Mouse (Mus musculus) liver, embryonic 14.5 days (tissue): ENCODE data around the gene Fbxw4. TPM values are rescaled to one million over a fixed set of nuclear protein-coding genes. Genes with fewer than 3 reads are reported as not detected.
A peak's percentile ranks its signal among the peaks of the same experiment; 100 is the strongest.

ENCODE experiments used
- ATAC-seq: fragments of 200-750 bp; cut with Nextera tagmentation; 2 replicates; pipeline ENCODE4 v1.8.0; 2017; ENCODE audit warnings: moderate number of reproducible peaks, mild to moderate bottlenecking, moderate library complexity; ENCODE audit not compliant: insufficient read depth
- DNase-seq, 3 experiments: peaks; one replicate each; pipeline ENCODE4 v3.0.0-alpha.2; 2012 to 2013; ENCODE audit warnings: low read depth in 3 of 3, low spot score in 3 of 3
- H3K27ac ChIP-seq: fragments of 300-500 bp; sonication (generic); 2 replicates; pipeline ENCODE4 v1.5.1; 2014; ENCODE audit warnings: moderate library complexity, mild to moderate bottlenecking, control low read depth, inconsistent platforms
- H3K27me3 ChIP-seq: fragments of 300-500 bp; sonication (generic); 2 replicates; pipeline ENCODE4 v1.6.1; 2014; ENCODE audit warnings: mild to moderate bottlenecking, low read length, moderate library complexity; ENCODE audit not compliant: control insufficient read depth, insufficient read depth
- H3K36me3 ChIP-seq: fragments of 300-500 bp; sonication (generic); replicated peaks from 2 replicates; pipeline ENCODE4 v1.6.1; 2014; ENCODE audit warnings: low read depth; ENCODE audit not compliant: control insufficient read depth, insufficient read depth
- H3K4me1 ChIP-seq, 2 experiments: fragments of 200-500 bp in 1 of 2; fragments of 300-500 bp in 1 of 2; sonication (generic) in 1 of 2; replicated peaks; 2 replicates each; pipeline ENCODE4 v1.6.1; 2012 to 2014; ENCODE audit warnings: antibody characterized with exemption in 1 of 2, inconsistent platforms in 1 of 2, low read length in 1 of 2; ENCODE audit not compliant: control insufficient read depth in 2 of 2, insufficient read depth in 2 of 2
- H3K4me2 ChIP-seq: fragments of 300-500 bp; sonication (generic); 2 replicates; pipeline ENCODE4 v1.6.1; 2014; ENCODE audit warnings: low read depth, mild to moderate bottlenecking, control low read depth, moderate library complexity
- H3K4me3 ChIP-seq, 2 experiments: fragments of 200-500 bp in 1 of 2; fragments of 300-500 bp in 1 of 2; sonication (generic) in 1 of 2; 2 replicates each; pipeline ENCODE4 v1.5.1; 2012 to 2014; ENCODE audit warnings: low read depth in 2 of 2, low read length in 2 of 2, mild to moderate bottlenecking in 2 of 2, control low read depth in 1 of 2, inconsistent platforms in 1 of 2, moderate library complexity in 1 of 2; ENCODE audit not compliant: insufficient read depth in 1 of 2
- H3K9ac ChIP-seq: fragments of 300-500 bp; sonication (generic); replicated peaks from 2 replicates; pipeline ENCODE4 v1.6.1; 2014; ENCODE audit warnings: mild to moderate bottlenecking, control low read depth, moderate library complexity
- H3K9me3 ChIP-seq: fragments of 300-500 bp; sonication (generic); 2 replicates; pipeline ENCODE4 v1.6.1; 2016; ENCODE audit warnings: low read length, mixed read lengths; ENCODE audit not compliant: control insufficient read depth
- CTCF ChIP-seq: IDR thresholded peaks from 2 replicates; pipeline ENCODE4 v1.5.1; 2016; ENCODE audit warnings: antibody characterized with exemption, low read depth, control low read depth
- EP300 ChIP-seq: IDR thresholded peaks from 2 replicates; pipeline ENCODE4 v1.6.1; 2016; ENCODE audit warnings: antibody characterized with exemption, low read depth
- WGBS: fragments of 180-500 bp; shearing (Covaris S2); extraction: QIAGEN DNeasy Blood & Tissue Kit; methylation state at CpG from one replicate; pipeline ENCODE4 v1.1.7; 2014; ENCODE audit not compliant: insufficient replicate concordance; 5-methylcytosine and 5-hydroxymethylcytosine counted together
- polyA plus RNA-seq, 2 experiments: library from polyadenylated mRNA; depleted of rRNA in 1 of 2; stranded (reverse) in 1 of 2; unstranded in 1 of 2; fragments of >200 nt; fragmentation: Nextera tagmentation in 1 of 2; extraction: Ambion mirVana in 1 of 2; gene quantifications; 2 replicates each; pipeline versions ENCODE4 v1.2.1 to v1.2.3; 2012 to 2014

Fbxw4 gene
- 14.5 and 18.9 TPM in 2 replicates for polyA plus RNA-seq (2012; rRNA removed)
- polyA plus RNA-seq (2014; fragmentation: Nextera tagmentation; extraction: Ambion mirVana), result 2.5 and 3.1 TPM in 2 replicates

DNA sequence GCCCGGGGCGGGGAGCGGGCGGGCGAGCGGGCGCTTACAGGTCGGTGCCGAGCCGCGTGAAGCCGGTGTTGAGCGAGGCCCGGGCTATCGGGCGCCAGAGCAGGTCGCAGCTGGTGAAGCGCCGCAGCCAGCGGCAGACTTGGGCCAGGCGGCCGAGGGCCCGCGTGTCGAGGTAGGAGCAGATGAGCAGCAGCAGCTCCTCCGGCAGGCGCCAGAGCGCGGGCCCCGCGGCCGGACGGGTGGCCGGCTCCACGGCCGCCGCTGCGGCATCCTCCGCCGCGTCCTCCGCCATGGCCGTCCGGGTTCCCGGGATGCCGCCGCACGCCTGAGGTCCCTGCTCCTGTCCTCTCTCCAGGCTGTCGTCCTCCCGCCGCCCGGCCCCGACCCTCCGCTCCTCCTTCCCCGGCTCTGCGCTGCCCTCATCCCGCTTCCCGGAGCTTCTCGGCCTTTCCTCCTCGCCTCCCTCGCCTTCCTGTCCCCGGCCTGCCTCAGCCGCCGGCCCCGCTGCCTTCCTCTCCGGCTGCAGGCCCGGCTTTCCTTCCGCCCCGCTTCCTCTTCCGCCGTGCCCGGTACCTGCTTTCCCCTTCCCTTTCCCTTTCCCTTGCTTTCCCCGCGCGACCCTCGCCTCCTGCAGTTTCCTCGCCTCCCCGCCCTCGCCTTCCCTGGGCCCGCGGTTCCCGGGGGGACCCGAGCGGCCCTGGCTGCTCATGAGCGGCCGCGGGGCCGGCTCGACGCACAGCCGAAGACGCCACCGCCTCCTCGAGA is at the start of gene Fbxw4:
Gene Fbxw4 (minus strand): TSS at position 575 of the 765 bp plus-strand sequence.
- H3K4me1 ChIP-seq, result peaks cover 22 to 27% of the 10 kb centered on the region in 2 experiments
- H3K36me3 ChIP-seq, result no peaks in the 10 kb centered on the region
- no peaks in the 10 kb centered on the region for H3K27me3 ChIP-seq
- ATAC-seq (peak; percentile 82), DNase-seq (peak in 2 of 3 experiments; percentile 38 to 62)
- peak within 1 kb of the TSS; percentile 90 for H3K27ac ChIP-seq
- peak within 1 kb of the TSS; percentile 79 for H3K4me3 ChIP-seq
- H3K4me2 ChIP-seq, result peak within 1 kb of the TSS; percentile 79
- WGBS, result 0% methylated on average over 85 of the region's 94 CpGs
- H3K9me3 ChIP-seq, result no peaks in the 10 kb centered on the region
- TF ChIP-seq EP300 (no peak), CTCF (0 out of 2 replicates have a peak, but pooled peaks have one; percentile 1)
- H3K9ac ChIP-seq, result peak within 1 kb of the TSS; percentile 95

DNA sequence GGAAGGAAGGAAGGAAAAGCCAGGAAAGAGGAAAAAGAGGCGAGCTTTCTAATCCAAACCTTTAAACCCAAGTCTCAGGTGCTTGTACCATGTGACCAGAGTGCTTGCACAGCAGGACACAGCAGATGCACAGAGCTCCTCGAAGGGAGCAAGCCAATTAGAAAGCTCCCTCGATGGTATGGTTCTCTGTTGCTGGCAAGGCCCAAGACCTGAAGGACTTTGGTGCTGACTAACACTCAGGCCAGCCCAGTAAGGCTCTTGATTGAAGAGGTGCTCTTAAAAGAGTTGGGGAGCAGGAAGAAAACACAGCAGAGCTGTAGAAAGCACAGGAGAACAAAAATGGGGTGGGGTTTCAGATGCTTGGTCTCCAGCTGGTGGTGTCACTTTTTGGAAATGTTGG is 48.6 kb upstream of the Fbxw4 start:
- Histone ChIP-seq H3K36me3 (no peaks in the 10 kb centered on the region), H3K4me1 (no peaks in the 10 kb centered on the region; a peak in 1 of 4 replicates), H3K9me3 (no peaks in the 10 kb centered on the region), H3K27ac (no peak overlapping the region), H3K27me3 (no peaks in the 10 kb centered on the region), H3K9ac (no peak overlapping the region), H3K4me2 (no peak overlapping the region), H3K4me3 (no peak overlapping the region)
- TF ChIP-seq EP300, result no peak
- DNase-seq (no peak), ATAC-seq (no peak)
- 54% methylated on average over 3 of the region's 3 CpGs for WGBS

DNA sequence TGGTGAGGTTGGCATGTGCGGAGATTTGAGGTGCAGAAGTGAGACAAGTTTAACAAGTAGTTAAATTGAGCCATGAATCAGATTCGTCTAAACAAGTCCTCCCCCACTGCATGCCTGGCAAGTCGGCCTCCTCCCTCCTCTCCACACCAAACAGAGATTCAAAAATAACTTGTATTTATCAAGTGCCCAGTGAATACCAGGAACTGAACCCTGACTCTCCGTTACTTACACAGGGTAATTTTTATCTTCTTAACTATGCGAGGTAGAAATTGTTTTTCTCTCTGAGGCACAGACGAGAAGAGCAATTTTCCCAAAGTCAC is 36.1 kb upstream of the Fbxw4 start:
- 45% methylated on average over 6 of the region's 6 CpGs for WGBS
- Histone ChIP-seq H3K27ac (no peak overlapping the region), H3K36me3 (no peaks in the 10 kb centered on the region), H3K4me3 (no peak overlapping the region), H3K9ac (no peak overlapping the region), H3K4me2 (no peak overlapping the region), H3K4me1 (no peaks in the 10 kb centered on the region), H3K27me3 (peaks cover 4% of the 10 kb centered on the region; the same call in 1 of the 2 replicates), H3K9me3 (no peaks in the 10 kb centered on the region)
- DNase-seq (no peak), ATAC-seq (no peak)
- TF ChIP-seq CTCF (no peak), EP300 (no peak)

DNA sequence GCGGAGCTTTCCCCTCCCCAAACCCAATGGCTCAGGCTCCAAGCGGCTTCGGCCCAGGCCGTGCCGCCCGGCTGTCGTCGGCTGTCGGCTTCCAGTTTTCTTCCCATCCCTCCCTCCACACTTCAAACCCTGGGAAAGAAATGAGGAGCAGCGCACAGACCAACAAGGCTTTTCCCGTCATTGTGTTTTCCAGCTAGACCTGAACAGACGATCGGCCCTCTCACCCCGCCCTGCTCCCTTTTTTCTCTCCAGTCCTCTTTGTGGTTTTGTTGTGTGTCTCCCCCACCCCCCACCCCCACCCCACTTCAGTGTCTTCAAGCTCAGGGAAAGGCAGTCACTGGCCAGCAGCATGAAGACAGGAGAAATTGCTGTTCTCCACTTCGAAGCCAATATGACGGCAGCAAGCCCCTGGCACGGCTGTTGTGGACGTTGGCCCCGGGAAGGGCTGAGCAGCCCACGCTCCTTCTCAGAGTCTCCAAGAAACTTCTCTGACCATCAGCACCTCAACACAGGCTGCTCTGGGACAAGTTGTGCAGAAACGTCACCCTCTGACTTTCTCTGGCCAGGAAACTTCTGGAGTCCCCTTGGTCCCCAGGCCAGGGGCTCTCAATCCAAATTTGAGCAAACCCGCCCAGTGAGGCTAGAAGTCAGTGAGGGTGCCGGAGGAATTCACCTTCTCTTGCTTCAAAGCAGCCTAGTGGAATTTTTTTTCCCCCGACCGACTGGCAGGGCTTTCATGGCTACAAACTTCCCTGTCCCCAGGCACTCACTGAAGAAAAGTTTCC is 35.6 kb upstream of the Fbxw4 start:
- ATAC-seq (no peak), DNase-seq (no peak)
- H3K9me3 ChIP-seq, result no peaks in the 10 kb centered on the region
- no peak overlapping the region for H3K9ac ChIP-seq
- 35% methylated on average over 25 of the region's 25 CpGs for WGBS
- H3K27me3 ChIP-seq, result peaks cover 4% of the 10 kb centered on the region; the same call in 1 of the 2 replicates
- H3K4me1 ChIP-seq, result no peaks in the 10 kb centered on the region
- TF ChIP-seq CTCF (no peak), EP300 (no peak)
- no peaks in the 10 kb centered on the region for H3K36me3 ChIP-seq
- H3K4me2 ChIP-seq, result no peak overlapping the region
- no peak overlapping the region for H3K27ac ChIP-seq
- no peak overlapping the region for H3K4me3 ChIP-seq

DNA sequence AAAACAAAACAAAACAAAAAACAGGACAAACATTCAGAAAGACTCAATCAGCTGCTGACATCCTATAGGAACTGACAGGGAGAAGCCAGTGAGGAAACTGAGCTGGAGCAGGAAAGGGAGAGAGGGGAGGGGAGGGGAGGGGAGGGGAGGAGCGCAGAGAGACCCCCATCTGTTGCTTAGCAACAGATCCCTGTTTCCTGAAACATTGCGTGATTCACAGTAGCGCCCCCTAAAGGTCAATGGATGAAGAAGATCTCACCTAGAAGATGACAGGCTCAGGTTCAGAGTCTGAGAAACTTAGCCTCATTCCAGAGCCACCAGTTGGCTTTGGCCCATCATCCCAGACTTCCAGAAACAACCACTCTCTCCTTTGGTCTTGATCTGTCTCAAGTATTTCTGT is 33.9 kb upstream of the Fbxw4 start:
- peaks cover 4% of the 10 kb centered on the region; the same call in 1 of the 2 replicates for H3K27me3 ChIP-seq
- H3K27ac ChIP-seq, result no peak overlapping the region
- no peak for DNase-seq
- no peaks in the 10 kb centered on the region for H3K9me3 ChIP-seq
- no peak for ATAC-seq
- no peak overlapping the region for H3K4me2 ChIP-seq
- no peaks in the 10 kb centered on the region for H3K4me1 ChIP-seq
- TF ChIP-seq CTCF (peak; percentile 47), EP300 (no peak)
- H3K9ac ChIP-seq, result no peak overlapping the region
- WGBS, result 16% methylated on average over 3 of the region's 3 CpGs
- H3K4me3 ChIP-seq, result no peak overlapping the region
- H3K36me3 ChIP-seq, result no peaks in the 10 kb centered on the region
